Mouse (Mus musculus) bone marrow macrophage, adult 2 months (primary cell): ENCODE data around the gene Gnb5. TPM values are rescaled to one million over a fixed set of nuclear protein-coding genes. Genes with fewer than 3 reads are reported as not detected.
"Not testable (repeated sequence)": the region's sequence is repeated elsewhere in the genome, so short reads cannot be mapped to it uniquely, and the experiment has no call there.

Source experiments
- H3K27ac ChIP-seq: 2 replicates; pipeline ENCODE4 v1.5.1; 2012; ENCODE audit warnings: low read depth, low read length; ENCODE audit not compliant: insufficient read depth
- H3K4me1 ChIP-seq: 2 replicates; pipeline ENCODE4 v1.6.1; 2012; ENCODE audit warnings: low read length; ENCODE audit not compliant: control insufficient read depth, insufficient read depth
- H3K4me3 ChIP-seq: 2 replicates; pipeline ENCODE4 v1.5.1; 2012; ENCODE audit warnings: mild to moderate bottlenecking, low read length, moderate library complexity; ENCODE audit not compliant: insufficient read depth
- CTCF ChIP-seq: IDR thresholded peaks from 2 replicates; pipeline ENCODE4 v1.5.1; 2012; ENCODE audit warnings: low read depth, mild to moderate bottlenecking, low read length, moderate library complexity
- POLR2A ChIP-seq: IDR thresholded peaks from 2 replicates; pipeline ENCODE4 v1.6.1; 2012; ENCODE audit warnings: mild to moderate bottlenecking, low read depth, low read length, borderline replicate concordance
- polyA plus RNA-seq: library from polyadenylated mRNA; stranded (reverse); fragments of >200 nt; gene quantifications from 2 replicates; pipeline ENCODE4 v1.2.4, GENCODE M21; 2012; ENCODE audit not compliant: missing spikeins, insufficient read depth, insufficient read length

The Gnb5 gene
- polyA plus RNA-seq, 1 experiment, result 7.0 TPM

GRCm38 (mm10) chr9:75348066-75348465 lies 42.0 kb downstream of the Gnb5 start:
- Histone ChIP-seq H3K4me1 (no peaks in the 10 kb centered on the region), H3K4me3 (no peak overlapping the region), H3K27ac (no peak overlapping the region)
- no peak for TF ChIP-seq POLR2A
- no peak for TF ChIP-seq CTCF

GRCm38 (mm10) chr9:75348641-75349040 lies 42.6 kb downstream of the Gnb5 start:
- TF ChIP-seq CTCF, result no peak
- TF ChIP-seq POLR2A, result no peak
- no peaks in the 10 kb centered on the region for H3K4me1 ChIP-seq
- H3K4me3 ChIP-seq, result no peak overlapping the region
- H3K27ac ChIP-seq, result no peak overlapping the region

GRCm38 (mm10) chr9:75353094-75353493 lies 47.0 kb downstream of the Gnb5 start:
- no peak overlapping the region for H3K4me3 ChIP-seq
- TF ChIP-seq POLR2A, result no peak
- TF ChIP-seq CTCF, result no peak
- no peaks in the 10 kb centered on the region for H3K4me1 ChIP-seq
- no peak overlapping the region for H3K27ac ChIP-seq

- TF ChIP-seq POLR2A (no peak), CTCF (no peak)
- Histone ChIP-seq H3K27ac (no peak overlapping the region), H3K4me1 (no peaks in the 10 kb centered on the region), H3K4me3 (no peak overlapping the region)
Measured at GRCm38 (mm10) chr9:75355783-75356182, 49.7 kb downstream of the Gnb5 start.

GRCm38 (mm10) chr9:75357087-75357654 lies 51.1 kb downstream of the Gnb5 start:
- Histone ChIP-seq H3K4me3 (no peak overlapping the region), H3K4me1 (peaks cover 4% of the 10 kb centered on the region), H3K27ac (no peak overlapping the region)
- TF ChIP-seq CTCF, result no peak
- no peak for TF ChIP-seq POLR2A

- no peak overlapping the region for H3K4me3 ChIP-seq
- TF ChIP-seq POLR2A (no peak), CTCF (peak; percentile 89)
- H3K4me1 ChIP-seq, result peaks cover 26% of the 10 kb centered on the region
- no peak overlapping the region; the same call in 1 of the 2 replicates for H3K27ac ChIP-seq
Measured at GRCm38 (mm10) chr9:75361699-75362098, 55.6 kb downstream of the Gnb5 start.

- peak overlapping the region; percentile 7 for H3K27ac ChIP-seq
- peaks cover 27% of the 10 kb centered on the region for H3K4me1 ChIP-seq
- no peak for TF ChIP-seq CTCF
- no peak for TF ChIP-seq POLR2A
- no peak overlapping the region for H3K4me3 ChIP-seq
Measured at GRCm38 (mm10) chr9:75362201-75362600, 56.1 kb downstream of the Gnb5 start.

GRCm38 (mm10) chr9:75363001-75363400 lies 56.9 kb downstream of the Gnb5 start:
- no peak overlapping the region for H3K27ac ChIP-seq
- TF ChIP-seq POLR2A (no peak), CTCF (no peak)
- H3K4me3 ChIP-seq, result no peak overlapping the region
- peaks cover 29% of the 10 kb centered on the region for H3K4me1 ChIP-seq

- peaks cover 33% of the 10 kb centered on the region for H3K4me1 ChIP-seq
- not testable (repeated sequence) for H3K27ac ChIP-seq, H3K4me3 ChIP-seq
Measured at GRCm38 (mm10) chr9:75363702-75364101, 57.6 kb downstream of the Gnb5 start.

- H3K27ac ChIP-seq, result no peak overlapping the region
- peaks cover 40% of the 10 kb centered on the region for H3K4me1 ChIP-seq
Measured at GRCm38 (mm10) chr9:75365195-75365594, 59.1 kb downstream of the Gnb5 start.

GRCm38 (mm10) chr9:75366191-75366590 lies 60.1 kb downstream of the Gnb5 start:
- Histone ChIP-seq H3K4me3 (no peak overlapping the region), H3K4me1 (peaks cover 40% of the 10 kb centered on the region), H3K27ac (no peak overlapping the region)
- TF ChIP-seq POLR2A, result no peak
- no peak for TF ChIP-seq CTCF

More at GRCm38 (mm10) chr9:75365195-75365594, 59.1 kb downstream of the Gnb5 start:
- H3K4me3 ChIP-seq, result no peak overlapping the region
- TF ChIP-seq CTCF, result no peak
- TF ChIP-seq POLR2A, result no peak
